Mouse (Mus musculus) megakaryocyte, embryonic 14.5 days (primary cell): ENCODE data around the gene Tcl1b1.

Experiments
- FLI1 ChIP-seq: IDR thresholded peaks from 2 replicates; pipeline ENCODE4 v1.6.1; 2012; ENCODE audit warnings: low read length, inconsistent platforms, mixed read lengths
- GATA1 ChIP-seq: IDR thresholded peaks from 3 replicates; pipeline ENCODE4 v1.6.1; 2012; ENCODE audit warnings: mixed read lengths, low read length, inconsistent platforms, borderline replicate concordance

DNA sequence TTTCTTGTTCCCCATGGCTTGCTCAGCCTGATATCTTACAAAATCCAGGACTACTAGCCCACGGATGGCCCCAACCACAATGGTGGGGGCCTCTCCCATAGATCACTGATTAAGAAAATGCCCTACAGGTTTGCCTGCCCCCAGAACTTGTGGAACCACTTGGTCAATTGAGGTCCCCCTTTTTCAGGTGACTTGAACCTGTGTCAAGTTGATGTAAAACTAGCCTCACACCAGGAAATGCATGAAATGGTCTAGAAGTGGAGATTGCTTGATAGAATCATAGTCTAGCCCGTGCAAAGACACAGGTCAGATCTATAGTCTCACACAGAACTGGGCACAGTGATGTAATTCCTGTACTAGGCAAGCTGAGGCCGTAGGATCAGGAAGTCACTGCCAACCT, 13.8 kb upstream of the Tcl1b1 start, which contains the start of gene Tcl1b2:
- TF ChIP-seq GATA1 (no peak), FLI1 (no peak)
